Mouse (Mus musculus): ENCODE measurements at regions not wholly inside any gene's neighbourhood (a gene's known extent, or its start where the extent isn't known, plus 50 kb on each side); places are given as distances from the start of the nearest gene placed in this dataset.
A peak's percentile ranks its signal among the peaks of the same experiment; 100 is the strongest.

GRCm38 (mm10) chr11:31282136-31282535, 87.7 kb downstream of the Stc2 start:
- DNase-seq (ENCODE audit: low spot score in 2 of 2), result no peak

DNA sequence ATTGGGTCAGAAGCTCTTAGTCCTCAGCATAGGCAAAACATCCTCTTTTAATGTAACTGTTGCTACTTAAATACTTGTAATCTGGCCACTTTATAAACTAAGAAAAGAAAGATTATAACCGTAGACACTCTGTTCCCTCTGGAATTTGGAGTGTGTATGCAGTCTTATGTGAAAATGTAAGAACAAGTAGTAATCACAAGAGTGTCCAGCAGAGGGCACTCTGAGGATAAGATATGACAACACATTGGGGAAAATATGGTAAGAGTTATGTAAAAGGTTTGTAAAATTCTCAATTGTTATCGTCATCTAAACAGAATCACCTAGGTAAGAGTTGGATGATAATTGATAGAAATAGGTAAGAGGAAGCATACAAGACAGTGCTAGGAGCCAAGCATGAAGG, 66.2 kb upstream of the Gm17332 start:
- DNase-seq (ENCODE audit: low spot score in 2 of 2), result peak; percentile 42 to 51
